Mouse (Mus musculus): Measurements from ENCODE around the gene Prss36. TPM values are rescaled to one million over a fixed set of nuclear protein-coding genes. Genes with fewer than 3 reads are reported as not detected.
A peak's percentile ranks its signal among the peaks of the same experiment; 100 is the strongest.
"Not testable (repeated sequence)": the region's sequence is repeated elsewhere in the genome, so short reads cannot be mapped to it uniquely, and the experiment has no call there.

Gene Prss36
- total and polyA plus RNA-seq, 2 experiments from 2014 or later = 10.2 to 14.2 TPM

DNA sequence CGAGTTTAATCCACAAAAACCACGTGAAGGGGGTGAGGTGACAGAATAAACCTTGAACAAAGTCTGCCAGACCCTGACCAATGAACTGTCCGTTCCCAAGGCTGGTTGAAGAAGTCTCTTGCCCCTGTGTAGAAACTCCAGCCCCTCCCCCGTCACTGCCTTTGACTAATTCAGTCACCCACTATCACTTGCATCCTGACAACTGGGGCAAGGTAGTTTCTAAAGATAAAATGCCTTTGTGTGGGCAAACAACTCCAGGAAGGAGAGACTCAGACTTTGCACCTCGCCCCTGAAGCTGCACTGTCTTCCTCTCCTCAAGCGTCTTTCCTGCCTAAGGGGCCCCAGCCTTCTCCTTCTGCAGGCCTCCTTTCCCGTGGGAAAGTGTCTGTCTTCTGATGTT, 46.5 kb downstream of the Prss36 start:
- no peaks in the 10 kb centered on the region for H3K27me3 ChIP-seq (ENCODE audit: control insufficient read depth, insufficient read depth, low read length)
- no peaks in the 10 kb centered on the region for H3K36me3 ChIP-seq (replicated peaks; ENCODE audit: control insufficient read depth, insufficient read depth, low read length)
- TF ChIP-seq EP300 (IDR thresholded peaks at IDR 0.05; ENCODE audit: low read depth) = no peak
- TF ChIP-seq CTCF (IDR thresholded peaks at IDR 0.05; ENCODE audit: low read depth) = no peak
- no peak overlapping the region for H3K9ac ChIP-seq (replicated peaks; ENCODE audit: low read depth, low read length)
- no peak overlapping the region for H3K4me3 ChIP-seq (ENCODE audit: low read depth, low read length)
- 26% methylated on average over 7 of the region's 7 CpGs for WGBS
- H3K4me2 ChIP-seq (ENCODE audit: low read depth, low read length) = no peak overlapping the region
- no peak overlapping the region for H3K27ac ChIP-seq (ENCODE audit: low read depth)
- no peaks in the 10 kb centered on the region for H3K9me3 ChIP-seq (replicated peaks; ENCODE audit: control insufficient read depth, low read length)
- peaks cover 7% of the 10 kb centered on the region for H3K4me1 ChIP-seq (ENCODE audit: control insufficient read depth, insufficient read depth)
- ATAC-seq (ENCODE audit: insufficient read depth, low read depth) (no peak), DNase-seq (ENCODE audit: low spot score) (no peak)

GRCm38 (mm10) chr7:127898179-127898956, 48.2 kb downstream of the Prss36 start:
- H3K4me3 ChIP-seq (ENCODE audit: low read depth, low read length) = no peak overlapping the region
- ATAC-seq (ENCODE audit: insufficient read depth, low read depth) (no peak), DNase-seq (ENCODE audit: low spot score) (no peak)
- H3K9me3 ChIP-seq (replicated peaks; ENCODE audit: control insufficient read depth, low read length) = no peaks in the 10 kb centered on the region
- no peak overlapping the region for H3K4me2 ChIP-seq (ENCODE audit: low read depth, low read length)
- no peak overlapping the region for H3K27ac ChIP-seq (ENCODE audit: low read depth)
- peaks cover 6% of the 10 kb centered on the region for H3K4me1 ChIP-seq (ENCODE audit: control insufficient read depth, insufficient read depth)
- H3K36me3 ChIP-seq (replicated peaks; ENCODE audit: control insufficient read depth, insufficient read depth, low read length) = no peaks in the 10 kb centered on the region
- no peak overlapping the region for H3K9ac ChIP-seq (replicated peaks; ENCODE audit: low read depth, low read length)
- TF ChIP-seq CTCF (IDR thresholded peaks at IDR 0.05; ENCODE audit: low read depth) (no peak), EP300 (IDR thresholded peaks at IDR 0.05; ENCODE audit: low read depth) (no peak)
- H3K27me3 ChIP-seq (ENCODE audit: control insufficient read depth, insufficient read depth, low read length) = no peaks in the 10 kb centered on the region
- 34% methylated on average over 10 of the region's 10 CpGs for WGBS

GRCm38 (mm10) chr7:127897542-127897941, 49.0 kb downstream of the Prss36 start:
- no peak for DNase-seq (ENCODE audit: low spot score)
- no peak overlapping the region for H3K4me2 ChIP-seq (ENCODE audit: low read depth, low read length)
- WGBS = 85% methylated on average over 7 of the region's 7 CpGs
- no peak for ATAC-seq (ENCODE audit: insufficient read depth, low read depth)
- no peak overlapping the region for H3K27ac ChIP-seq (ENCODE audit: low read depth)
- H3K9ac ChIP-seq (replicated peaks; ENCODE audit: low read depth, low read length) = no peak overlapping the region
- peaks cover 7% of the 10 kb centered on the region for H3K36me3 ChIP-seq (replicated peaks; ENCODE audit: control insufficient read depth, insufficient read depth, low read length)
- no peaks in the 10 kb centered on the region for H3K9me3 ChIP-seq (replicated peaks; ENCODE audit: control insufficient read depth, low read length)
- TF ChIP-seq CTCF (IDR thresholded peaks at IDR 0.05; ENCODE audit: low read depth) = no peak
- no peak for TF ChIP-seq EP300 (IDR thresholded peaks at IDR 0.05; ENCODE audit: low read depth)
- H3K4me3 ChIP-seq (ENCODE audit: low read depth, low read length) = no peak overlapping the region
- no peaks in the 10 kb centered on the region for H3K27me3 ChIP-seq (ENCODE audit: control insufficient read depth, insufficient read depth, low read length)
- peaks cover 6% of the 10 kb centered on the region for H3K4me1 ChIP-seq (ENCODE audit: control insufficient read depth, insufficient read depth)

- no peaks in the 10 kb centered on the region for H3K27me3 ChIP-seq (ENCODE audit: control insufficient read depth, insufficient read depth, low read length)
- WGBS = 55% methylated on average over 13 of the region's 13 CpGs
- no peak for ATAC-seq (ENCODE audit: insufficient read depth, low read depth)
- H3K9ac ChIP-seq (replicated peaks; ENCODE audit: low read depth, low read length) = no peak overlapping the region
- H3K27ac ChIP-seq (ENCODE audit: low read depth) = no peak overlapping the region
- no peak for DNase-seq (ENCODE audit: low spot score)
- TF ChIP-seq EP300 (IDR thresholded peaks at IDR 0.05; ENCODE audit: low read depth) (no peak), CTCF (IDR thresholded peaks at IDR 0.05; ENCODE audit: low read depth) (peak; percentile 56)
- no peaks in the 10 kb centered on the region for H3K9me3 ChIP-seq (replicated peaks; ENCODE audit: control insufficient read depth, low read length)
- H3K4me2 ChIP-seq (ENCODE audit: low read depth, low read length) = no peak overlapping the region
- peaks cover 15% of the 10 kb centered on the region for H3K36me3 ChIP-seq (replicated peaks; ENCODE audit: control insufficient read depth, insufficient read depth, low read length)
- peaks cover 6% of the 10 kb centered on the region for H3K4me1 ChIP-seq (ENCODE audit: control insufficient read depth, insufficient read depth)
- H3K4me3 ChIP-seq (ENCODE audit: low read depth, low read length) = no peak overlapping the region
Measured at GRCm38 (mm10) chr7:127896384-127896783, 50.1 kb downstream of the Prss36 start.

GRCm38 (mm10) chr7:127895891-127896290, 50.6 kb downstream of the Prss36 start:
- Histone ChIP-seq H3K27ac (ENCODE audit: low read depth) (peak overlapping the region; percentile 78; the same call in 1 of the 2 replicates), H3K4me3 (ENCODE audit: low read depth, low read length) (0 out of 2 replicates have a peak overlapping the region, but pooled peaks have one; percentile 56), H3K4me2 (ENCODE audit: low read depth, low read length) (peak overlapping the region; percentile 88; the same call in 1 of the 2 replicates), H3K36me3 (replicated peaks; ENCODE audit: control insufficient read depth, insufficient read depth, low read length) (peaks cover 15% of the 10 kb centered on the region)
- H3K4me1 ChIP-seq (ENCODE audit: control insufficient read depth, insufficient read depth); DNase-seq (ENCODE audit: low spot score); H3K9ac ChIP-seq (replicated peaks; ENCODE audit: low read depth, low read length); H3K27me3 ChIP-seq (ENCODE audit: control insufficient read depth, insufficient read depth, low read length); H3K9me3 ChIP-seq (replicated peaks; ENCODE audit: control insufficient read depth, low read length): not testable (repeated sequence)
- ATAC-seq (ENCODE audit: insufficient read depth, low read depth) = peak; percentile 1; the same call in 1 of the 2 replicates
- WGBS = 71% methylated on average over 7 of the region's 7 CpGs

DNA sequence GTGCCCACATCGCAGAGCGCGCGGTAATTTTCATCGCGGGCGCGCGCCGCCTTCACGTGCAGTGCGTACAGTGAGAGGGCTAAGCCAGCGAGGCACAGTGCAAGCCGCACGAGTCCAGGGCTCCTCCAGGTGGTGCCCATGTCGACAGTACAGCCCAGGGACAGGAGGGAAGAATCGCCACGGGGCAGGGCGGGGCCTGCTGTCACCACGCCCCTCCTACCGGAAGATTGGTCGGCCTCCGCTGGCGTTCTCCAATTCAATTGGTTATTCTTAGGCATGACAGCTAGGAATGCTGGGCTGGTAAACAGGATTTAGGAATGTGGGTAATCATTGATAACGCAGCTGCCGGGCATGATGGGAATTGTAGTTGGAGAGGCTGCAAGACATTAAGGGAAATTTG, 51.1 kb downstream of the Prss36 start, which contains the start of the genes Gm21974 and Vkorc1:
Gene Gm21974 (minus strand): TSS at position 13 of the 400 bp plus-strand sequence.
Gene Vkorc1 (minus strand): TSS at position 176 of the 400 bp plus-strand sequence.
- Histone ChIP-seq H3K9me3 (replicated peaks; ENCODE audit: control insufficient read depth, low read length) (no peaks in the 10 kb centered on the region), H3K27me3 (ENCODE audit: control insufficient read depth, insufficient read depth, low read length) (no peaks in the 10 kb centered on the region), H3K36me3 (replicated peaks; ENCODE audit: control insufficient read depth, insufficient read depth, low read length) (peaks cover 15% of the 10 kb centered on the region), H3K9ac (replicated peaks; ENCODE audit: low read depth, low read length) (peak within 1 kb of the TSS; percentile 58), H3K4me2 (ENCODE audit: low read depth, low read length) (peak within 1 kb of the TSS; percentile 88), H3K4me1 (ENCODE audit: control insufficient read depth, insufficient read depth) (peaks cover 6% of the 10 kb centered on the region), H3K27ac (ENCODE audit: low read depth) (peak within 1 kb of the TSS; percentile 78), H3K4me3 (ENCODE audit: low read depth, low read length) (peak within 1 kb of the TSS; percentile 56)
- ATAC-seq (ENCODE audit: insufficient read depth, low read depth) (peak; percentile 97), DNase-seq (ENCODE audit: low spot score) (peak; percentile 98)
- WGBS = under 1% methylated on average over 26 of the region's 26 CpGs
- 0 out of 2 replicates have a peak, but pooled peaks have one; percentile 29 for TF ChIP-seq EP300 (IDR thresholded peaks at IDR 0.05; ENCODE audit: low read depth)
- peak; percentile 39 for TF ChIP-seq CTCF (IDR thresholded peaks at IDR 0.05; ENCODE audit: low read depth)
